19 mouse cellular contexts compared by ENCODE assay signal in the genomic region with DNA sequence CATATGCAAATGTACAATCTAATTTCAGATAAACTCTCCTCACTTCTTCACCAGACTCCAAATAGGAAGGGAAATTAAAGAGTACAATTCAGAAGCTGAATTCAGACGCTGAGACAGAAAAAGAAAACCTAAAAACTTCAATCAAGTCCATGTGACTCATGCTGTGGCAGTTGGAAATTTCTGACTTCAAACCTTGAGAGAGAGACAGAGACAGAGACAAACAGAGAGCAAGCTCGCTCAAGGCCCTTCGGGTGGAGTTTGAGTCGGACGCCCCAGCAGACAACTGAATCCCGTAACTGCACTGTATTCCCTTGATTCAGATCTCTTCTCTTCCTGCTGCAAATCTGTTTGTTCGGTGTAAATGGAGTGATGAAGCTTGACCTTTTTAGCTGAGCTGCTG. TPM values are rescaled to one million over a fixed set of nuclear protein-coding genes. Genes with fewer than 3 reads are reported as not detected.
DNase-seq lines count a peak whose midpoint lies in the region; ATAC-seq lines count a peak whose summit lies in the region.
"Had no signal": no experiment of that assay in that cellular context is flagged by ENCODE, and none has a peak within 500 bp of the region (broad histone marks: within the 10 kb centered on the region; RNA-seq: fewer than 3 reads in every experiment).

No protein-coding gene starts in this region.

- H3K27ac ChIP-seq in midbrain, embryonic 11.5 days (ENCODE audit: low read depth, low read length), result no peak overlapping the region
- H3K27ac ChIP-seq in midbrain, embryonic 14.5 days (replicated peaks; ENCODE audit: low read depth, low read length), result no peak overlapping the region
- no peak overlapping the region for H3K27ac ChIP-seq in kidney, embryonic 14.5 days (ENCODE audit: low read depth, low read length)
- H3K27ac ChIP-seq: embryonic facial prominence, embryonic 12.5 days; forebrain, embryonic 15.5 days; gastrocnemius, adult 2 months; heart, embryonic 13.5 days; hindbrain, postnatal 0 days had no signal

- WGBS in midbrain, embryonic 11.5 days, result 81% methylated on average over 7 of the region's 7 CpGs
- WGBS in midbrain, embryonic 14.5 days, result 79% methylated on average over 7 of the region's 7 CpGs
- 80% methylated on average over 7 of the region's 7 CpGs for WGBS in kidney, embryonic 14.5 days

- ATAC-seq in midbrain, embryonic 11.5 days (ENCODE audit: low FRiP score), result no peak
- no peak for ATAC-seq in midbrain, embryonic 14.5 days (ENCODE audit: low FRiP score, low TSS enrichment)
- ATAC-seq in kidney, embryonic 14.5 days (ENCODE audit: low FRiP score, low TSS enrichment), result no peak
- ATAC-seq: forebrain, embryonic 15.5 days; hindbrain, postnatal 0 days had no signal

- no peak overlapping the region for H3K4me2 ChIP-seq in midbrain, embryonic 11.5 days
- no peak overlapping the region for H3K4me2 ChIP-seq in midbrain, embryonic 14.5 days (ENCODE audit: low read length)
- no peak overlapping the region for H3K4me2 ChIP-seq in kidney, embryonic 14.5 days (replicated peaks; ENCODE audit: low read depth, low read length)
- H3K4me2 ChIP-seq: embryonic facial prominence, embryonic 12.5 days; forebrain, embryonic 15.5 days; heart, embryonic 13.5 days had no signal

- H3K9ac ChIP-seq in midbrain, embryonic 11.5 days (ENCODE audit: low read length), result no peak overlapping the region
- no peak overlapping the region for H3K9ac ChIP-seq in midbrain, embryonic 14.5 days (replicated peaks; ENCODE audit: low read length)
- H3K9ac ChIP-seq in kidney, embryonic 14.5 days (ENCODE audit: low read depth, low read length), result no peak overlapping the region
- H3K9ac ChIP-seq: embryonic facial prominence, embryonic 12.5 days; forebrain, embryonic 15.5 days; heart, embryonic 13.5 days had no signal

- peak; percentile 74 for DNase-seq in adrenal gland, adult 2 months
- no peak for DNase-seq in adrenal gland, adult 18-20 months (ENCODE audit: low spot score in 2 of 2)
- DNase-seq in midbrain, embryonic 11.5 days (ENCODE audit: low spot score, missing footprints), result peak; percentile 47
- no peak for DNase-seq in midbrain, embryonic 14.5 days
- DNase-seq in adrenal gland, postnatal 10 days, result peak; percentile 38
- peak; percentile 69 for DNase-seq in brain, adult 2 months (ENCODE audit: low read depth, low spot score)
- DNase-seq in gastrocnemius, postnatal 4 days (ENCODE audit: low spot score in 2 of 2), result no peak
- DNase-seq: cerebellum, adult 8-10 months; cerebellum, postnatal 14 days; gastrocnemius, adult 2 months; gastrocnemius, postnatal 25 days; heart, postnatal 36 days; kidney, adult 18-20 months had no signal

- H3K27me3 ChIP-seq in midbrain, embryonic 11.5 days (ENCODE audit: control insufficient read depth, insufficient read depth, low read length), result no peaks in the 10 kb centered on the region
- no peaks in the 10 kb centered on the region for H3K27me3 ChIP-seq in midbrain, embryonic 14.5 days (ENCODE audit: control insufficient read depth, insufficient read depth, low read length)
- no peaks in the 10 kb centered on the region for H3K27me3 ChIP-seq in kidney, embryonic 14.5 days (ENCODE audit: control insufficient read depth, insufficient read depth, low read length)
- H3K27me3 ChIP-seq: embryonic facial prominence, embryonic 12.5 days; forebrain, embryonic 15.5 days had no signal

- H3K9me3 ChIP-seq in midbrain, embryonic 11.5 days (ENCODE audit: control insufficient read depth, low read length), result no peaks in the 10 kb centered on the region
- H3K9me3 ChIP-seq in midbrain, embryonic 14.5 days (ENCODE audit: control insufficient read depth, low read length), result no peaks in the 10 kb centered on the region
- no peaks in the 10 kb centered on the region for H3K9me3 ChIP-seq in kidney, embryonic 14.5 days (ENCODE audit: control insufficient read depth, low read length)
- H3K9me3 ChIP-seq: embryonic facial prominence, embryonic 12.5 days; forebrain, embryonic 15.5 days; heart, embryonic 13.5 days had no signal

- H3K36me3 ChIP-seq in midbrain, embryonic 11.5 days (ENCODE audit: control insufficient read depth, insufficient read depth, low read length), result no peaks in the 10 kb centered on the region
- no peaks in the 10 kb centered on the region for H3K36me3 ChIP-seq in midbrain, embryonic 14.5 days (ENCODE audit: control insufficient read depth, insufficient read depth, low read length)
- no peaks in the 10 kb centered on the region for H3K36me3 ChIP-seq in kidney, embryonic 14.5 days (ENCODE audit: control insufficient read depth, insufficient read depth, low read length)
- H3K36me3 ChIP-seq: embryonic facial prominence, embryonic 12.5 days; forebrain, embryonic 15.5 days; heart, embryonic 13.5 days had no signal

- no peaks in the 10 kb centered on the region; the same call in 1 of the 2 replicates for H3K4me1 ChIP-seq in midbrain, embryonic 11.5 days (ENCODE audit: control insufficient read depth, insufficient read depth, low read length)
- 0 out of 2 replicates have a peak, but pooled peaks cover 4% of the 10 kb centered on the region for H3K4me1 ChIP-seq in midbrain, embryonic 14.5 days (ENCODE audit: control insufficient read depth, insufficient read depth, low read length)
- H3K4me1 ChIP-seq in kidney, embryonic 14.5 days (ENCODE audit: control insufficient read depth, insufficient read depth, low read length), result no peaks in the 10 kb centered on the region
- H3K4me1 ChIP-seq: embryonic facial prominence, embryonic 12.5 days; heart, embryonic 13.5 days had no signal

- no peak overlapping the region for H3K4me3 ChIP-seq in midbrain, embryonic 11.5 days (ENCODE audit: low read depth, low read length)
- no peak overlapping the region for H3K4me3 ChIP-seq in midbrain, embryonic 14.5 days (replicated peaks; ENCODE audit: low read depth, low read length)
- H3K4me3 ChIP-seq in kidney, embryonic 14.5 days (ENCODE audit: low read length), result no peak overlapping the region
- H3K4me3 ChIP-seq: embryonic facial prominence, embryonic 12.5 days; forebrain, embryonic 15.5 days; gastrocnemius, adult 2 months; heart, embryonic 13.5 days had no signal

RNA-seq across cellular contexts. Expression of a gene that starts 30.7 kb away (rescaled TPM):
- 100 to 1,000 TPM in 1 of 2 experiments, 10 to 100 TPM in 1; 60.0 to 191 TPM for total RNA-seq in adrenal gland, adult 2 months (2021)
- 124 and 173 TPM in 2 replicates for polyA plus RNA-seq in adrenal gland, adult 2 months (2012; rRNA removed)
- total RNA-seq in adrenal gland, adult 18-20 months (2021), result 100 to 1,000 TPM in 1 of 2 experiments, 10 to 100 TPM in 1; 44.7 to 195 TPM
- polyA plus RNA-seq in midbrain, embryonic 11.5 days (2014; fragmentation: Nextera tagmentation; extraction: Ambion mirVana), result 12.7 and 14.6 TPM in 2 replicates
- 29.0 and 32.0 TPM in 2 replicates for polyA plus RNA-seq in midbrain, embryonic 14.5 days (2014; fragmentation: Nextera tagmentation; extraction: Ambion mirVana)
- total RNA-seq in adrenal gland, postnatal 10 days (2021), result 10 to 100 TPM; 61.2 to 62.7 TPM
- under 1 TPM; 0.83 to 0.91 TPM for total RNA-seq in gastrocnemius, postnatal 4 days (2021)
- polyA plus RNA-seq in kidney, embryonic 14.5 days (2014; fragmentation: Nextera tagmentation; extraction: Ambion mirVana), result 1.7 and 2.8 TPM in 2 replicates
- total RNA-seq: common myeloid progenitor, adult 5-6 weeks had no signal

Comparison
In these comparisons a context has a peak if more than half of its experiments do, and no peak if none do; other contexts are left out.
1. DNase-seq: peak in adrenal gland, adult 2 months (single experiment), midbrain, embryonic 11.5 days (single experiment), adrenal gland, postnatal 10 days (single experiment) and brain, adult 2 months (single experiment); none in adrenal gland, adult 18-20 months (0 of 2), midbrain, embryonic 14.5 days (single experiment) and gastrocnemius, postnatal 4 days (0 of 2).
2. RNA of a gene that starts 30.7 kb away (total RNA-seq): 44.7 to 195 TPM in adrenal gland, adult 18-20 months, 60.0 to 191 TPM in adrenal gland, adult 2 months and 61.2 to 62.7 TPM in adrenal gland, postnatal 10 days; 0.83 to 0.91 TPM in gastrocnemius, postnatal 4 days; every median in the first group is over 10 times any median in the second.